Mouse (Mus musculus) thymus, adult 2 months (tissue): ENCODE results near the gene Zbtb9.

Experiments
- CTCF ChIP-seq: fragments of 200-500 bp; IDR thresholded peaks from 2 replicates; pipeline ENCODE4 v1.5.1; 2012; ENCODE audit warnings: mild to moderate bottlenecking, control low read depth, low read length, moderate library complexity, borderline replicate concordance; ENCODE audit not compliant: control insufficient read depth, poor library complexity, insufficient read depth; ENCODE audit errors: extremely low read depth
- POLR2A ChIP-seq: fragments of 200-500 bp; IDR thresholded peaks from 2 replicates; pipeline ENCODE4 v1.6.1; 2012; ENCODE audit warnings: mild to moderate bottlenecking, low read length, control low read depth, moderate library complexity; ENCODE audit not compliant: control insufficient read depth, poor library complexity, insufficient read depth; ENCODE audit errors: extremely low read depth

DNA sequence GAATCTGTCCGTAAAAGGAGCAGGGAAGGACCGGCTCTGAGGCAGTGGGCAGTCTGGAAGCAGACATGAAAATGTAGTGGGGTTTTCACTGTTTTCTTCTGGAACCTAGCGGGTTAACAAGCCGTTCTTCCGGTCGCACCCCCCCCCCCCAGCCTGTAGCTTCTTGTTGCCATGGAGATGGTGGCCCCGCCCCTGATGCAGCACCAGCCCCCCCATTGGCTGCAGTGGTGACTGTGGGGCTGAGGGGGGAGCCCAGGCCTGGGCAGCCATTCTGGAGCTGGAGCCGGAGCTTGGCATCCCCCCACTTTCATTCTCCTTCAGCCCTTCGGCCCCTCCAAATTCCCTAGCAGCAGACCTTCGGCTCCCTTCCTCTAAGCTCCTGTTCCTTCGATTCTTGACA is 21.6 kb upstream of the Zbtb9 start:
- no peak for TF ChIP-seq CTCF
- TF ChIP-seq POLR2A: no peak
